Mouse (Mus musculus): ENCODE data around the gene Stx1a.
A peak's percentile ranks its signal among the peaks of the same experiment; 100 is the strongest.

Gene Stx1a

DNA sequence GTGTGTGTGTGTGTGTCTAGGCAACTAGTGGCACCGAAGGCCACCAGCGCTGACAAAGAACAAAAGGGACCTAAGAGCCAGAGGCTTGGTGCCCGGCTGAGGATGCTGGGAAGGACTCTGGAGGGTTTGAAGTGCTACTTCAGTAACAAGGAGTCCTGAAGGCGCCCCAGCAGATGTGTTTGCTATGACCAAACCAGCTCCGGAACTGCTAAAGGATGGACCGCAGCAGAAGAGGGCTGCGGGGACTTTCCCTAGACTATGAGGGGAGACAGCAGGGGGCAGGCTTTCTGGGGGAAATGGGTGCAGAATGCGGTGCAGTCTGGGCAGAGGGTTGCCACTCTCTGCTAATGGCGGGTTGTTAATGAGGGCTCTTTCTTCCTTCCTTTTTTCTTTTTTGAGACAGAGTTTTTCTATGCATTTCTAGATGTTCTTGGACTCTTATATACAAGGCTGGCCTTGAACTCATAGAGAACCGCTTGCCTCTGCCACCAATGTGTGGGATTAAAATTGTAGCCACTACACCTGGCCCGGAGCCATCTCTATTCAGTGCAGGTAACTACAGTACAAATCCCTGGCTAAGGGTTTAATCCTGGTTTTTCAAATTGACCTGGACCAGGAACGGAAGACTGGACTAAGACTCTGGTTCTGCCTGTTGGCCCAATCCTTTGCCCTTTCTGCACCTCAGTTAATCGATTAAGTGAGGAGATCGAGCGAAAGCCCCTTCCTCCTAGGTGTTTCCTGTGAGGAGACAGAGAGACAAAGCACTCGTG is 15.3 kb upstream of the Stx1a start:
- DNase-seq (ENCODE audit: low read depth, low spot score): peak; percentile 54

DNA sequence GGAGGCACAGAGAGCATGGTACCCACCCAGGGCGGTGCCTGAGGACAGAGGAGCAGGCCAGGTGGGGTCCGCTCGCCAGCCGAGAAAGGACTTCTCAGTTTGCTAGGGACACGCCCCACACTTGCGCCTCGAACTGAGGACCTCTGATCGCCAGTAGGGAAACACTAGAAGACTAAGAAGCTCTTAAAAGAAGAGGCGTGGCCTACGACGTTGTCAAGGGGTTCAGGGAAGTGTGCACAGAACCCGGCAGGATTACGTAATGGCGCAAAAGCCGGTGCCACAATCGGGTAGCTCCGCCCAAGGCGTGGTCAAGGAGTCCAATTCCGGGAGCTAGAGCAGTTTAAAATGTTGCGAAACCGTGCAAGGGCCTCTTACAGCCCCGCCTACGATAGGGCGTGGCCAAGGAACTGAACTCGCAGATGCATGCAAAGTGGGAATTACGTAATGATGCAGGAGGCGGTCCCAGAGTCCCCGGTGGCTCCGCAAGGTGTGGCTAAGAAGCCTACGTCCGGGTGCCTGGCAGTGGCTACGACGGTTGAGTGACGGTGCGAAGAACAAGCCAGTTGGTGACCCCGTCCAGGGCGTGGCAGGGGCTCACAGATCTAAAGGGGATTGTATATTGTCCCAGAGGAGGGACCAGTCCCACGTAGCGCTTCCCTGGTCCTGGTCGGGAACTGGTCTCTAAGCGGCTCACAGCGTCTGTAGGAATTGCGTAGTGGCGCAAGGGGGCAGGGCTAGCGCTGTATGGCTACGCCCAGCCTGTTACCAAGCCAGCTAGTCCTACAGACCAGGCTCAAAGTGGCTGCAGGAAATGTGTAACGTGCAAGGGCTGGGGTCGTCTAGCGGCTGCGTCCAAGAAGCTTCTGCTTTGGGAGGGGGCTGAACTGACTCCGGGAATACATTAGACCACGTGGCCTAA is 14.4 kb upstream of the Stx1a start, which contains the start of gene Abhd11:
Gene Abhd11, plus strand, starts transcription at position 482 of the 919 bp plus-strand sequence.
- DNase-seq (ENCODE audit: low read depth, low spot score): peak; percentile 100

DNA sequence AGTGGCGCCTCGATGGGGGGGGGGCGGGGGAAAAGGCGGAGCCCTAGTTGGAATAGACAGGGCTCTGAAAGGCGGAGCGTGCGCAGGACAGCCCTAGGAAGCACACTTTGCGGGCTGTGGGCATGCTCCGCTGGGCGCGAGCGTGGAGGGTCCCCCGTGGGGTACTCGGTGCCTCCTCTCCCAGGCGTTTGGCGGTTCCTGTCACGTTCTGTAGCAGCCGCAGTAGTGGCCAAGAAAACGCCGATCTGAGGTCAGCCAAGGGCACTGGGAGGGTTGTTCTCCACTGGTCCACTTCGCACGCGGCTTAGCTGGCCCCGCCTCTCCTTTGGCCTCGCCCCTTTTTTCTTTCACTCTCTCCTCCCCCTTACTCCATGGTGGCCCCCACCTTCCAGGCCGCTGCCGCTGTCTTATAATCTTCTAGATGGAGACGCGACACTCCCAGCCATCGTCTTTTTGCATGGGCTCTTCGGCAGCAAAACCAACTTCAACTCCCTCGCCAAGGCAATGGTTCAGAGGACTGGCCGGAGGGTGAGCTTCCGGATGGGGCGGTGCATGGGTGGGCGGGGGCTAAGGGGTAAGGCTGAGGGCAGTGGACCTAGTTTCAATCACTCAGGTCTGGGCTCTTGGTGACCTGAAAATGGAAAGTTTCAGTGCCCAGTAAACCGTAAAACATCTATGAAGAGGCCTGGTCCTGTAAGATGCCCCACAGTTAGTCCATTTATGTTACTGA is 13.5 kb upstream of the Stx1a start:
- DNase-seq (ENCODE audit: low read depth, low spot score): peak; percentile 97

DNA sequence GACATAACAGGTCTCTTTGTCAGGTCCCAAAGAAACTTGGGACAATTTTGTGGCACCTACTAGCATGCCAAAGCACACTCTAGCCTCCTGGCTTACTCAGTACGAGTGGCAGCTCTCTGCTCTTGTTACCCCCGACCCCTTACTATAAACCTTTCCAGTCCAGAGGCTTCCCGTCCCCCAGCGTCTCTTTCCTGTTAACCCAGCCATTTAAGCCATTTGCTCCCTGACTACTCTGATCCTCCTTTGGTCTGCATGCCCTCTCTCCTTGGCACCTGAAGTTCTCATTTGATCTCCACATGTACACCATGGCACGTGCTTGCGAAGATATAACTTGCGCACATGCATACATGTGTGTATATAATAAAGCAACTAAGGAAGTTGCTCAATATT is 13.0 kb upstream of the Stx1a start:
- DNase-seq (ENCODE audit: low read depth, low spot score): no peak

DNA sequence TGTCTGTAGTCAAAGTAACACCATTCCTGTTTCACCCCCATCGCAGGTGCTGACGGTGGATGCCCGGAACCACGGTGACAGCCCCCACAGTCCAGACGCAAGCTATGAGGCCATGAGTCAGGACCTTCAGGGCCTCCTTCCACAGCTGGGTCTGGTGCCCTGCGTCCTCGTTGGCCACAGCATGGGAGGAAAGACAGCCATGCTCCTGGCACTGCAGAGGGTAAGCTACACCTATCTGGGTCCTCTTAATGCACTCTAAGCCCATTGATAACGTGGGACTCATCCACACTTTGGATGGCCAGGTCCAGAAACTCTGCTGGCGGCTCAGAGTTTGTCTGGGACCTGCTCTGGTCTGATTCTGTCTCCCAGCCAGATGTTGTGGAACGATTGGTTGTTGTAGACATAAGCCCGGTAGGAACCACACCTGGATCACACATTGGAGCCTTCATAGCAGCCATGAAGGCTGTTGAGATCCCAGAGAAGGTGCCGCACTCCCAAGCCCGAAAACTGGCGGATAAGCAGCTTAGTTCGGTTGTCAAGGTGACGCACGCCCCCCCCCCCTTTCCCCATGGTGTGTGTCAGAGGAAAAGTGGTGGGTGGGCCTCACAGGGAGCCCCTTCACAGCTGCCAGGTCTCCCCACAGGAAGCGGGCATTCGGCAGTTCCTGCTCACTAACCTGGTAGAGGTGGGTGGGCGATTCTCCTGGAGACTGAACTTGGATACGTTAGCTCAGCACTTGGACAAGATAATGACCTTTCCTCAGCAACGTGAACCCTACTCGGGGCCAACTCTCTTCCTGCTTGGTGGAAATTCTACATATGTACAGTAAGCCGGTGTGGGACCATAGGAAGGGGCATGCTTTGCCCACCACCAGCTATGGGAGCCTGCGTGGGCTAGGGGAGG is 12.2 kb upstream of the Stx1a start:
- DNase-seq (ENCODE audit: low read depth, low spot score): no peak

DNA sequence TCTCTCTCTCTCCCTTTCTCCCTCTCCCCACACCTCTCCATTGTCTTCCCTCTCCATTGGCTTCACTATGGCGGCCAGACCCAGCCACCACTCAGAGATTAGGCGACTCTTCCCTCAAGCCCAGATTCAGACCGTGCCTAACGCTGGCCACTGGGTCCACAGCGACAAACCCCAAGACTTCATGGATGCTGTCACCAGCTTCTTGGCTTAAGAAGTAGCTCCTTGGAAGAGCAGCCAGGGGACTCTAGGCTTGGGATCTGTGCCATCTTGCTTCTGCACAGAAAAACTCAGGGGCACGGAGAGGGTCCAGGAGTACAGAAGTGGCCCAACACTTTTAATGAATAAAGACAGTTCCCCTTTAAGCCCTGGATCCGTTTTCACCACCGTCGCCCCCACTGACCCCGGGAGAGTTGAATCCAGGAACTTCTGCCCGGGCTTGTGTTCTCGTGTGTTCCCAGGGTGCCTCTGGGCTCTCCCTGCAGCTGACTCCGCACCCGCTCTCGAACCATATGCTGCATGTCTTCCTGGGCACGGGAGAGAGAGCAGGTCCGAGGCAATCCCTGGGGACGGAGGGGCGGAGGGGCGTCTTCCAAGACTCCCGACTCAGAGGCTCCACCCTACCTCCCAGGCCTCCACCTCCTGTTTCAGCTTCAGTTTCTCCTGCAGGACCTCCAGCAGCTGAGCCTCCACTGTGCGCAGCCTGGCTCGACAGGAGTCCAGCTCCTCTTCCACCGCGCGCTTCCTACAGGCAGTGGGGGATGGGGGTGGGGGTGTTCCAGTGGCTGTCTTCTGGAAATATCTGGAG is 11.3 kb upstream of the Stx1a start:
- DNase-seq (ENCODE audit: low read depth, low spot score): no peak

DNA sequence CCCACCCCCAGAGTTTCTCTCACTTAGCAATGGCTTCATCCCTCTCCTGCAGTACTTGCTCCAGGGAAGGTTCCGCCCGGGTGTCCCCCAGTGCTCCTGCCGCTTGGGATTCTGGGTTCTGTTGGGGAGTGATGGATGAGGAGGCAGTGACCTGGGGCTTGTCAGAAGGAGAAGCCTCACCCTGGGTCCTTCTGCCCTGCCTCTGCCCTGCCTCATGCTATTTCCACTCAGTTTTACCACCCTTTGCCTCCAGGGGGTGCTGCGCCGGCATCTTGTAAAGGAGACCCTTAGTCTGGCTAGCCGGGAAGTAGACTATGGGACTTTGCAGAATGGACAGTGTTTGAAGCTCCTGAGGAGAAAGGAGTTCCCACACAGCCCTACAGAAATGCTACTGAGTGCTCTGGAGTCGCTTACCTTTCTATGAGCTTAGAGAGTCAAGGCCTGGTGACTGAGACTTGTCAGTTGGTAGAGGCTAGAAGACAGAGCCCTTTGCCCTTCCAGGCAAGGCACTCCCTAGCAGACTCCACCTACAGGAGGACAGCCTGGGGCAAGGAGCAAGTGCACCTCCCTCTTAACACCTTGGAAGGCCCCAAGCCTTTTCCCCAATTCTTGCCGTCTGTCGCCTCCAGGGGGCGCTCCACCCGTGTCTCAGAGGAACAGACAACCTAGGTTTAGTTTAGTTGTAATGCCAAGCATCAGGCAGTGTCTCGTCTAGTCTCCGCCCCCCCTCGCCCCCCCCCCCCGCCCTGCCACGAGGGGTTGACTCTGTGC is 10.4 kb upstream of the Stx1a start:
- peak; percentile 81 for DNase-seq (ENCODE audit: low read depth, low spot score)

DNA sequence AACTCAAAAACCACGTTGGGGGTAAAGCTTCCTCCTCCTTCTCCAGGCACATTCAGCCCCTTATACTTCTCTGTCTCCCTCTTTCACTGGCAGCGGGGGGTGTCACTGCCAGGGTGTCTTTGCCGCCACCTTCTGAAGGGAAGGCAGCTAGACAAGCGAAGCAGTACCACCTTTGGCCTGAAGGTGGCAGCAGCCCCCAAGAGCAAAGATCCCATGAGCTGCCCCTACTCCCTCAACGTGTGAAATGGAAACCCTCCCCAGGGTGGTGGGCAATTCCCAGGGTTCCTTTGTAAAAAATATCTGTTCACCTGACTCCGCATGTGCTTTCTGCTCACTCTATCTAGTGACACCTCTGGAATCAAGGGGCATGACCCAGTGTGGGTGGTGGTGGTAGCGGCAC is 7.8 kb upstream of the Stx1a start:
- peak; percentile 84 for DNase-seq (ENCODE audit: low read depth, low spot score)

DNA sequence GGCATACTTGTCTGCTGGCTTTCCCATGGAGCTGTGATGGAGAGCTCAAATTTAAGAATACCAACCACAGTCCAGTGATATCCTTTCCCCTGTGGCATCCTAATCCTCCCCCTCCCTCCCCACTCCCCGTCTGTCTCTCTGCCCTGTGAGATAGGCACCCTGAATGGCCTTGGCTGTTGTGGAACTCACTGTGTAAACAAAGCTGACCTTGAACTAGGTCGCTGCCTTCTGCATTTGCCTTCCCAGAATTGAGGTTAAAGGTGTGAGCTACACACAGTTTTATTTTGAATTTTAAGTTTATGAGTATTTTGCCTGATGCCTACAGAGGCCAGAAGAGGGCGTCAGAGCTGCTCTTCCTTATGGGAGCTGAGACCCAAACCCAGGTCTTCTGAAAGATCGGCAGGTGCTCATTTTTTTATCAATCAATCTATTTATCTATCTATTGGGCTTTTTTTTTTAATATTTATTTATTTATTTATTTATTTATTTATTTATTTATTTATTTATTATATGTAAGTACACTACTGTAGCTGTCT is 7.0 kb upstream of the Stx1a start:
- peak; percentile 36 for DNase-seq (ENCODE audit: low read depth, low spot score)

DNA sequence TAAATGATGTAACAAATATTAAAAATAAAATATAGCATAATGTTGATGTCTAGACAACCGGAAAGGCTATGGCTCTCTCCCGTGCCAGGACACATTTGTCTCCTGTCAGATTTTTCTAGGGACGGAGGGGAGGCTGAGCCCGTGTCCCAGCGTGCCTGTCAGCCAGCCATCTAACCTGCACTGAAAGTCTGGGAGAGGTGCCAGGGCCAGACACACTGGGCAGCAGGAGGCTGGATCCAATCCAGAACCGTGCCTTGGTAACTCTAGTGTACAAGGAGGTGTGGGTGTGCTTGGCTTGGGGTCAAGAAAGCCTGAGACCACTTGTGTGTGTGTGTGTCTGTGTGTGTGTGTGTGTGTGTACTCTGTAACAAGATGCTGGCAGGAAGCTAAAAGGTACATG is 1.5 kb upstream of the Stx1a start:
- DNase-seq (ENCODE audit: low read depth, low spot score): no peak

DNA sequence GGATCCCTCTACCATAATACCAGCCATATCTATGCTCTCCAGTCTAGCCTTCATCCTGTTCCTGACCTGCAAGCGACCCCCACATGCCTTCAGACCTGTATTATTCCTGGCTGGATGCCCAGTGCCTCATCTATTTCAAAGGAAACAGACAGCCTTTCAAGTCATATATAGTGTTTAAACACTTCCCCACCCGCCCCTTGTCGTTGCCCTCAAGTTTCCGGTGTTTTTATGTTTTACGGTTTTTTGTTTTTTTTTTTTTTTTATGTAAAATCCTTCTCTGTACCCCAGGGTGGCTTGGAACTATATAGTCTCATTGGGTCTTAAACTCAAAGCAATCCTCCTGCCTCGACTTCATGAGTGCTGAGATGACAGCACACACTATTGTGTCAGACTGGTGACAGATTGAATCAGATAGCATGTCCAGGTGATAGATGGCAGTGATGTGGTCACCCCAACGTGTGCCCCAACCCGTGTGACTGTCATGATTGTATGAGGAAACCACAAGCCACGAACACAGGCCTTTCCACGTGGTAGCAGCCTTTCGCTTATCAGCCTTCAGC is 1.5 kb downstream of the Stx1a start:
- DNase-seq (ENCODE audit: low read depth, low spot score): no peak

DNA sequence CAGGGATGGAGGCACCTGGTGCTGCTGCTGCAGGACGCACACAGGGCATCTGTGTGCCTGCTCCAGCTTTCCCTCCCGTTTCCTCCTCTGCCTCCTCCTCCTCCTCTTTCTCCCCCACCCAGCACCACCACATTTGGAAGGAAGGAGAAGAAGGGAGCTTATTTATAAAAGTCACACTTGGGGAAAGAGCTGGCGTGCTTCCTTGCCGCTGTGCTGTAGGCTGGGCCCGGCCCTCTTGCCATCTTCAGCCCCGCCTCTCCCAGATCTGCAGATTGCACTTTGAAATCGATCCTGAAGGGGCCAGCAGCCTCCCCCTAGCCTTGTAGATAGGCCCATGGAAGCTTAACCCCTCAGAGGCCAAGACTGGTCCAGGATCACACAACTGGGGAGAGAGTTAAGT is 2.6 kb downstream of the Stx1a start:
- DNase-seq (ENCODE audit: low read depth, low spot score): no peak

DNA sequence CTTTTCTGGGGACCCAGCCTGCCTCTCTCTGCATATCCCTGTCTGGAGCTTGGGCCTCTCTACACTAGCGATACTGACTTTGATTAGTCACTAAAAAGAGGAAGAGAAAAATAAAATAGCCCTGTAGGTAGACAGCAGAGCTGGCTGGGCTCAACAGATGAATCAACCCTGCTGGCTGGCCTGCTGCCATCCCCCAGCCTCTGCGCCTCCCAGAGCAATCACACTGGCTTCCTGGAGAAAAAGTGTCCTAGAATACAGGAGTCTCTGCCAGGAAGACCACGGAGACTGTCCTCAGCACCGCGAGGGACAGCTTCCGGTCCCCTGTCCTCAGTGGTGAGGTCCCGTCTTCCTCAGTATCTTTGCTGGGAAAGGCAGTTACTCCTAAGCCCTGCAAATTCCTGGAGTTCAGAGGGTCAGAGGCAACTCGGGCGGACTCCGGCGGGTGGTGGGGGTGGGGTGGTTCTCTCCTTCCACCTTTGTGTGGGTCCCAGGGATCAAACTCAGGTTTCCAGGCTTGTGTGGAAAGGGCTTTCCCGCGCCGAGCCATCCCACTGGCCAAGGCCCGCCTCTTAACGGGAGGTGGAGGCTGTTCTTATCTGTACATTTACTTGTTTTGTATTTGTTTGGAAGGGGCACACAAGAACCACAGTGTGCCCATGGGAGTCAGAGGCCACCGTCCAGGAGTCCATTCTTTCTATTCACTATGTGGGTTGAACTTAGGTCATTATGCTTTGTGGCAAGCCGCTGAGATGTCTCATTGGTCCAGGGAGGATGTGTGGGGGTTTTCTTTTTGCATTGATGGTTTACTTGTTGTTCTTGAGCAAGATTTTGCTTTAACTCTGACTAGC is 5.9 kb downstream of the Stx1a start:
- peak; percentile 51 for DNase-seq (ENCODE audit: low read depth, low spot score)

DNA sequence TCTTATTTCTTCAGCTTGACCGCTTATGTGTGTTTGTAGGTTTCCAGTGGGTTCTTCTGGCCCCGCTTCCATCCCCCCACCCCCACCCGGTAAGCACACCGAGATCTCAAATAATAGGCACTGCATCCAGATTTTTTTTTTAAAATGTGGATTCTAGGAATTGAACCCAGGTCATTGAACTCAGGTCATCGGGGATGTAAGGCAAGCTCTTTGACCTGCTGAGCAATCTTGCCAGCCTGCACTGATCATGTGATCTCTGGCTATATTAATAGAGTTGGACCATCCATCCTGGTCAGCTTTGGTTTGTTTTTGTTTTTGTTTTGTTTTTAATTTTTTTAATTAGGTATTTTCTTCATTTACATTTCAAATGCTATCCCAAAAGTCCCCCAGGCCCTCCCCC is 9.3 kb downstream of the Stx1a start:
- no peak for DNase-seq (ENCODE audit: low read depth, low spot score)

DNA sequence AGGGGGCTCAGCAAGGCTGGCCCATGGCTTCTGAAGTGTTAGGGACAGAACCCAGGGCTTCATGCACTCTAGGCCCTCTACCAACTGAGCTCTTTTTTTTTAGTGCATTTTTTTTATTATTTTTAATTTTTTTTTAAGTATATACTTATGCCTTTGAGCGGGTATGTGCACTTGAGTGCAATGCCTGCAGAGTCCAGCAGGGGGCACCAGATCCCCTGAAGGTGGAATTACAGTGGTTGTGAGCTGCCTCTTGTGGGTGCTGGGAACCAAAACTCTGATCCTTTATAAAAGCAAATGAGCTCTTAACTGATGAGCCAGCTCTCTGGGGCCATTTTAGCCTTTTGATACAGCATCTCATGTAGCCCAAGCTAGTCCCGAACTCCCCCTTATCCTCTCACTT is 11.3 kb downstream of the Stx1a start:
- no peak for DNase-seq (ENCODE audit: low read depth, low spot score)

DNA sequence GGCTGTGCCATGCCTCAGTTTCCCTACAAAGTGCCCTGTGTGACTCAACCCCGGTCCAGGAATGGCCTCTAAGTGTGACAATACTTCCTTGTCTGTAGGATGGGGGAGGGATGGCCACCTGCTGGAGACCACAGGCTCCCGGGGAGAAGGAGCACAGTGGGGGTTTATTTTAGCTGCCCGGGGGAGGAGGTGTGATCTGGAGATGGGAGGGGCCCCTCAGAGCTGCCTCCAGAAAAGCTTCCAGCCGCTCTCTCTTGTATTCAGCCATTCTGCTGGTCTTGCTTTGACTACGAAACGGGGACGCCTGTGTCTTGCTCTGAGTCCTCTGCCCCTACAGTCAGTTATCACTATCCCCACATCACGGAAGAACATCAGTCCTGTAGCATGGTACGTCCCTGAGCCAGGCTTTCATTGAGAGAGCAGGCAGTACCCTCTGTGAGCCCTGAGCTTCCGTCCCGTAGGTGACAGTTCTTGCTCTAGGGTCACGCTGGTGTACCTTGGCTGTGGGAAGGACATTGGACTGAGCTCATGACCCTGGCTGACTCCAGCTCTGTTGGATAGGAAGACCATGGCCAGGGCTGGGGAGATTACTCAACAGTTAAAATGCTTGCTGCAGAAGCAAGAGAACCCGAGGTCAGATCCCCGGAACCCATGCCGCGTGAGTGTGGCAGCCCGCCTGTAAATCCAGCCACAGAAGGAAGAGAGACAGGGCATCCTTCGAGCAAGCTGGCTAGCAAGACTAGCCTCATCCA is 12.5 kb downstream of the Stx1a start:
- DNase-seq (ENCODE audit: low read depth, low spot score): no peak

DNA sequence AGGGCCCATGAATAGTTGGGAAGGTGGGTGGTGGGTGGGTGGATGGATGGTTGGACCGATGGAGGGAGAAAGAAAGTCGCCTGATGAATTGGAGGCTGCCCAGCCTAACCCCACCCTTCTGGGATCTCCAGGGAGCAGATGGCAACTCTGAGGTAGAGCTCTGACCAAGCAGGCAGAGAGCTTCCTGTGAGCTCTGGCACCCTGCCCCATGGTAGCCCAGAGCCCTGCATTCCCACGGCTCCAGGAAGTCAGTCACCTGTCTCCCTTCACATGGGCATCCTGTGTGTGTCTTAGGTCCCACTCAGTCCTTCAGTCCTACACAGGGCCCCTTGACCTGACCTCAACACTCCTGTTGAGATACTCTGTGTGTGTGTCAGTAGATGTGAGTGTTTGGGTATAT is 14.7 kb downstream of the Stx1a start:
- DNase-seq (ENCODE audit: low read depth, low spot score): no peak
